Mouse (Mus musculus) left cerebral cortex, adult 8-10 months (tissue): ENCODE measurements around the gene Bach2. TPM values are rescaled to one million over a fixed set of nuclear protein-coding genes. Genes with fewer than 3 reads are reported as not detected.

Experiments
- DNase-seq, 2 experiments: peaks; one replicate each; pipeline ENCODE4 v3.0.0; 2022; ENCODE audit warnings: low spot score in 2 of 2
- total RNA-seq, 4 experiments: library from RNA; stranded (reverse); gene quantifications; 2 replicates each; pipeline ENCODE4 v1.2.4; 2022

Gene Bach2
- total RNA-seq, 4 experiments from 2014 or later = 9.6 to 22.4 (median 15.1) TPM

DNA sequence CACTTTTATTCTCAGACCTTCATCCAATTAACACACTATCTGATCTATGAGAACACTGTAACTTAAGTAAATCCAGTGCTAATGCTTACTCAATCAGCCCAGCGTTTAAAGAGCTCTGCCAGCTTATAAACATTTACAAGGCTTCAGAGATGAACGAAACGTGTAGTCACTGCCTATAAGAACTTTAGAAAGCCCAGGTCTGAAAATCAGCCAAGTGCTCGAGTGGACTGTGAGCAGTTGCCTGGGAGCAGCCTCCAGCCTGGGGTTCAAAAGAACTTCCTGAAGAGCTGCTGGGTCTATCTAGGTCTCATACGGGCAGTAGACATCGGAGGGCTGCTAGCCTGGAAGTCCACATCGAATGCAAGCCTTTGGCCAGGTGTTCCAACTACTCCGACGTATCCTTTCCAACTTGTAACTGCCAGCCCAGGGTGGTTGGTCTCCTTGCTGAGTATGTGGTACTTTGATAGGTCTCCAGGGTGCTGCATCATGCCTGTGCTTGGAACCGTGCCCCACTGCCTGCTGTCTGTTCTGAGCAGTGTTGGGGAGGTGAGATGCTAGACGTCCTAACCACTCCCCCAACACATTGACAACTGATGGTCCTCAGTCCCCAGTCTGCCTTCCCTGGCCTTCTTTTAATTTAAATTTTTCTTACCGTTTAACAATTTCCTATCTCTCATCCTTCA, 117.5 kb downstream of the Bach2 start:
- DNase-seq = no peak

DNA sequence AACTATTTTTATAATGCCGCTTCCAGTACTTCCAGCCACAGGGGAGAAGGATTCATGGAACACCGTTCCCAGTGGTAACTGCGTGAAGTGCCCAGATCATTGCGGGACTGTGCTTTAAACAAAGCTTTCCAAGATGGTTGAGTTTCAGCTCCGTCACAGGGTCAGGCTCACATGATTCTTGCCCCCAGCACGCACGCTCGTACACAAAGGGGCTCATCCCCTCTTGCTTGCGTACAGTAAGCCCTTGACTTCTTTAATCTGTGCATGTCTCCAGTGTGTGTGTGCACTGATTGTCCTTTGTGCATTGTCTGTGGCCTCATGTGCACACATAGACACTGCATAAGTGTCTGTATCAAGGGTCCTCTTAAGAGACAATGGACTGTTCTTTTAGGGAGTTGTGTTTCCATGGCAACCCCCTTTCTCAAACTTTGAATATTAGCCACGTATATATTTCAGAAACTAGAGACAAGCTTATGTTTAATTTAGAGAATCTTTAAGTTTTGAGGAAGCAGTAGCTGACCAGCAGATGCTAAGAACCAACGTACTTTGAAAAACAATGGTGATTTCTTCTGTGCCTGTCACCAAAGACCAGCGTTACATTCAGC, 119.5 kb downstream of the Bach2 start:
- DNase-seq = no peak

DNA sequence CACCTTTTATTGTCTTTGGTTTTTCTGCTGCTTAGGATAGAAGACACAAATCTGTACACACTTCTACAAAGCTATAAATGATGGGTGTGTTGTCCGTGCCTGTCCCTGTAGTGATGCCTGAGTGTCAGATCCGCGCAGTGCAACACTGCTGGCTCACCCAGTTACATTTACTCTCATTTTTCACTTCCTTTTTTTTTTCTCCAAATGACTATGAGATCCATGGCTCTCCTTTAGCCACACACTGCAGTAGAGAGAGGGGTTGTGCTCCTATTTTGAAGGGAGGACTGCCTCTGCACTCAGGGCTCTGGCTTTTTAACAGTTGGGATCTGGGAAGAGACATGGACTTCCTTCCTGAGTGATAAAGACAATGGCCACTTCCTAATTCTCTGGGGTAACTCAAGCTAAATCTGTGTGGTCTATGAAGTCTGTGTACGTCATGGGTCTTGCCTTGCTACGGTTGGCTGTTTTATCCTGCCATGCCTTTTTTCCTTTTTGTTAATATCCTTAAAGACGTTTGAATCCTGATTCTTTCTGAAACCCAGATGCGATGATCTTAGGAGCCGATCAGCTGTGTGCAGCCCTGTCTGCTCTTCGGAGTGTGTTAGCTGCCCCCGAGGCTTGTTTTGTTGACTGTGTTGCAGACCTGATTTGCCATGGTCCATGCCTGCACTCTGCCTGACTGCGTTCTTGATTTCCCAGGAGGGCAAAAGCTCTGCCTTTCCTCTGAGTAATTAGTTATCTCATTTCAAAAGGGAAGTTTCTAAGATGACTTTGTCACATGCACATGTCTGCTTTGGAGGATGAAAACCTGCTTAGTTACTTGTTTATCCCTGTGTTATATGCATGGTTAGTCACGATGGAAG, 120.2 kb downstream of the Bach2 start:
- DNase-seq = no peak

DNA sequence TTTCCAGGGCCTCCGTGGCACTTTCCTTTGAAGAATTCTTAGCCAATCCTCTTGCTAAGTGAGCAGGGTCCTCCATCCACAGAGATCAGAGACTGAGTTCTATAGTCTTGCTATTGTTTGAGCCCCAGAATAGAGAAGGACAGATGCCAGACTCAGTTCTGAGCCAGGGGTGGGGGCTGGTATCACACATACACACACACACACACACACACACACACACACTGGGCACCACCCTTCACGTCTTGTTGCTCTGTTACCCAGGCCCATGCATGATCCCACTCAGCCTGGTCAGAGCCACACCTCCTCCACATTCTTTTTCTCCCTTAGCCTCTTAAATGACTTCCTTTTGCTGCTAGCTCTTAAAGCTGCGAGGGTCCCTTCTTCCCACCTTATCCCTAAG, 121.0 kb downstream of the Bach2 start:
- no peak for DNase-seq

DNA sequence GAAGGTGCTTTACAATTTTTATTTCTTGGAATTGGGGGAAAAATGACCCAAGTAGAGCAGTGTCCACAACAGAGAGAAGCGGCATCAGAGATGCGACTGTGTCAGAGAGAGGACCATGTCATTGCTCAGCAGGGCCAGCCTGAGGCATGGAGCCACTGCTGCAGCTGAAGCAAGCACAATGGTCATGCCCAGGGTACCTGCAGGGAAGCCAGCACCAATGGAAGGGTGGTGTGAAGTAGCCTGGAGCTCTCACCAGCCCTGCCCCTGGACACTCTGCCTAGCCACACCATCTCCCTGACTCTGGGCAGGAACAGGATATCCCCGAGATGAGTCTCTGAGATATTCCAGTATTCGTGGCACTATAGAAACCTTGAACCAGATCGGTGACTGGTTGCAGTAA, 121.9 kb downstream of the Bach2 start:
- no peak for DNase-seq

DNA sequence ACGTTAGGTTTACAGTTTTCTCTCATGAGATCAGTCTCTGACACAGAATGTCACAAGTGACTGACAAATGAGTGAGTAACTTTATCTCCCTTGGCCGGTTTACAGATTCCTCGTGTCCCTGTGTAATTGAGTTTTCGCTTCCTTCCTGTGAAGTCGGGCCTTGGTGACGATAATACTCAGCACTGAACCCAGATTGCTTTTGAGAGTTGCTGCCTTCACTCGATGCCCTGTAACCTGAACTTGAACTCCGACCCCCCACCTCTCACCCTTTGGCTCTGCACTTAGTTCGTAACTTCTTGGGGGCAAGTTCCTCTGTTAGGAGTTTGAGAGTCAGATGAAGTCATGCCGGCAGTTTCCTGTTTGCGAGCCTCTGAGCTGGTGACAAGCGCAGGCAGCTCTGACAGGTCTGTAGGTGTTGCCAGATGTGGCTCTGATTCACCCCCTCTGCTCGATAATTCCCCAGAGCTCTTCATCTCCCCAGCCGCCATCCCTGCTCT, 124.9 kb downstream of the Bach2 start:
- DNase-seq = no peak

DNA sequence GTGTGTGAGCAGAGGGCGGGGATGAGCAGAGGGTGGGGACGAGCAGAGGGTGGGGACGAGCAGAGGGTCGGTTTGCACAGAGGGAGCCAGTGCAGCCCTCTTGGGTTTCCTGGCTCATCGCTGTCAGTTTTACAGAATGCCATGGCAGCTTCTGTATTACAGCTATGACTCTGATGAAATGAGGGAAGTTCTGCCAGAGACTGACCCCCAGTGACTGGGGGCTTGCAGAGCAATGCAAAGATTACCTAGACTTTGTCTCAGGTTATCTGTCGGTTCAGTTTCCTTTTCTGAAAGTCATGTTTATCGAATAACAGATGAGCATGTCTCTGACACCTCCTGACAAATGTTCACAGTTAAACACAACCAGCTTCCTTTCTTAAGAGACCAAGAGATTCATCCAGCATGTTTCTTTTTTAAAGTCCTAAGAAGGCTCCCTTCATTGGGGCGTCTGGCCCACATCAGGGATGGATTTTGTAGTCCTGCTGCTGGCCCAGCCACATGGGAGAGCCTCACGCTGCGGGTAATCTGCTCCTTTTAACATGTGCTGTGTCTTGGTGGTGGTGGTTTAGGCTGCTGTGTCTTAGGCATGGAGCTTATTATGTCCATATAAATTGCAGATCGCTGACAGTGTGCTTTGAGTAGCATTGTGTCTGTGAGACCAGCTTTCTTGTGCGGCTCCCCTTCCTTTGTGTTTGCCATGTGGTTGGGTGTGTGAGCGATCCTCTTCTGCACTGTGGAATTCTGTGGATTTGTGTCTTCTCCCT, 126.7 kb downstream of the Bach2 start:
- DNase-seq = no peak

DNA sequence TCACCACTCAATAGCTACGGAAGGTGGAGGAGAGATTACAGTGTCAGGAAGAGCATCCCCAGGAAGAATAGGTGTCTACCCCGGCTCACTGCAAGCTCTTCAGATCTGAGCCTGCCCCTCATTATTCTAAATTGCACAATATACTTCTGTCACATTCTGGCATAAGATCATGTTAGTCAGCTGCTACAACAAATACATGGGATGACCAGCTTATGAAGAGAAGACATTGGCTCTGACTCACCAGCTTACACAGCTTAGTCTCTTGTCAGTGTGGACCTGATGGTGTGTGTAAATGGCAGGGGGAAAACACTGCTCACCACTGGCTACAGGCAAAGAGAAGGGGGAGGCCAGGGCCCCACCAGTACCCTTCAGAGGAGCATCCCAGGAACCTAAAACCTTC, 127.6 kb downstream of the Bach2 start:
- no peak for DNase-seq

DNA sequence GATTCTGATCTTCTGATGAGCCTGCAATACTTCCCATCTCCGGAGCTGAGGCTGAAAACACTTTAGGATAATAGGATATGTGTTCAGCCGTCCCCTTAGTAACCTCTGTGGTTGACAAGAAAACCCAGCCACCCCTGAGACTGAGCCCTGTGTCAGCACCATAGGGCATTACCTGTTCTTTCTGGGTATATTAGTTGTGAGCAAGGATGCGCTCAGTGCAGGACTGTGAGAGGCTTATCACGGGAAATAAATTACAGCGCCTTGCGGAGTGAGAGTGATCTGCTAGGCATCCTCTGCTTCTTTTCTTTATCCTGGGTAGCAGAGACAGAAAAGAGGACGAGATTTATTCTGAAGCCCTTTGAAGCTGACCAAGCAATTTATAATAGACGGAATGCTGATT, 129.7 kb downstream of the Bach2 start:
- DNase-seq = no peak

DNA sequence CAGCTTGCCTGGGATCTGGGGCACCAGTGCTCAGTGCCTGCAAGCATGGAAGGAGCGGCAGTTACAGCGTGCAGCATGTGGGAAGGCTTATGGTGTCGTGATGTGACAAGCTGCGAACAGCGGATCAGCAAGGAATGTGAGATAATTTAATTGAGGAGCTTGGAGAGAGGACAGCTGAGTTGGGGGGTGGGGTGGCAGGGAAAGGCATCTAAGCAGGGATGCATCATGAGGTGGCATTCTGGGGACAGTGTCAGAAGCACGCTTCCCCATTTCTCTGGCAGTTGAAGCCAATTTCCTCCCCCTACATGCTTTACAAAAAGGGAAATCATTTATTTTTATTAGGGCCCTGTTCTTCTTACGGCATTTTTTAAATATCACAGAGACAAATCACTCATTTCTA, 134.5 kb downstream of the Bach2 start:
- DNase-seq = peak in 1 of 2 experiments; percentile 73

DNA sequence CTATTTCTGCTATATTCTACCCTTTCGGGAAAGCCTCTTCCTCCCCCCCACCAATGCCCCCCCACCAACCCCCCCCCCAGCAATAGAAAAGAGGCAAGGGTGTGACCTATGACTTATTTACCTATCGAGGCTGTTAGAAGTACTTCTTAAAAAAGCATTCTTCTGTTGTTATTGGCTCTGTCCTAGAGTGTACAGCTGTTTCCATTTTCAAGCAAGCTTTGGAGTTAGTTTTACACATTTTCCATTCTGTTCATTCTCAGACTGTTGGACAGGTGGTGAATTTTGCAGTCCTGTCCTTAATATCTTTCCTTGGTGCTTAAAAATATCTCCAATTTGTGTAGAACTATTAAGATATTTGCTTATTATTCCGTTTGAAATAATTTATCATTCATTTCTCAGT, 134.9 kb downstream of the Bach2 start:
- DNase-seq = no peak

DNA sequence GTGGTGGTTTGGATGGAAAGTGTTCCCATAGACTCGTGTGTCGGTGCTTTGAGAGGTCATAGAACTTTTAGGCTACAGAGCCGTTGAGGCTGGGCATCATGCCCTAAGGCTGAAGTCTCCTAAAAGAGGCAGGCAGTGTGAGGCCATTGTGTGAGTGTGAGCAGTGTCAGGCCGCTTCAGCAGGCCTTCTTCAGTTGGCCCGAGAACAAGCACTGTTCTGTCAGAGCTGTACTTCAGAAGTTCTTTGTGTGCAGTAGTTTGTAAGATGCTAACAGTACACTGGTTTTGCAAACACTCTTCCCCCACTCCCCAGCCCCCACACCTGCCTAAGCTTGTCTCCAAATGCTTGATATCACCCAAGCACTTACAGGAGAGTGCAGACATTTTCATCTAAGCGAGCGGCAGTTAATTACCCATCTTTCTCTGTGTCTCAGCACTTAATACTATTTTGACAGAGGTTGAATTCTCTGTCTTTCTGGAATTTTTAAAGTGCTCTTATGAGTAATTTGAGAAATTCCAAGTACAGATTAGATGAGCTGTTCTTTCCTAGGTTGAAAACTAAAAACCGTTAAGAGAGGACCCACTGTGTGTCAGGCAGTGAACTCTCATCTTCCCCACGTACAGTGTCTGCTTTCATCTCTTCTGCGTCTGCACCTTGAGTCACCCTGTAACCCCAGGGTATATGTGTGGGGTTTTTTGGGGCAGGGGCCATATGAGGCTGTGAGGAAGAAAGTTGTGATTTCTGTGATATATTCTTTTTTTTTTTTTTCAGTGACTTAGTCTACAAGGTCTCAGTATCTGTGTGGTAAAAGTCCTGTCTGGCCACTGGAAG, 136.4 kb downstream of the Bach2 start:
- DNase-seq = no peak

DNA sequence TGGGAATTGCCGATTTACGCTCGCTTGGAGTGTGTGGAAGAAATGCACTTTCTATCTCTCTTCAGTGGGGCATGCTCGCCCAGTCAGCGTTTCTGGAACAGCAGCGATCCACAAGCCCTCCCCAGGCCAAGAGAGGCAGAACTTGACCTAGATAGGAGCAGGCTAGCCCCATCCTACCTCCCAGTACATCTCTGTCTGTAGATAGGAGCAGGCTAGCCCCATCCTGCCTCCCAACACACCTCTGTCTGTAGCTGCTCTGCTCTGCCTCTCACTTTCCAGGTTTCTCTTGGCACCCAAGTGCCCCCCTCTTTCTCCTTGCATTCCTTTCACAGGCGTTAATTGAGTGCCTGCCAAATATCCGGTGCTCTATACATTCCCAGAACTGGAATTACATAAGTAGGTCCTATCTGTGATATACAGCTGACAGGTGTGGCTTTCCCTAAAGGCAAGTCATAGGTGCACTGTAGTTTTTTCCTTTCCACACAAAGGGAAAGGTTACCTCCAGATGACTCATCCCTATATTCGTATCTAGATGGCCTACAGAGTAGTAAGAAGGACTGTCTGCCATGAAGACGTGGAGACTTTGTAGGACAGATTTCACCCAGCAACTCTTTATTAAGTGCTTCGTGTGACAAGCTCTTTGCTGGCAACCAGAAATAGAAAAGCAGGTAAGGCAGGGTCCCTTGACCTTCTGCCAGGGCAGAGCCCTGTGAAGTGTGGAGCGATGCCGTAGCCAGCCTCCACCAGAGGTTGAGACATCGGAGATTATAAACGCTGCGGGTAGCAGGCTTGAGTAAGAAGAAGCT, 137.3 kb downstream of the Bach2 start:
- no peak for DNase-seq

DNA sequence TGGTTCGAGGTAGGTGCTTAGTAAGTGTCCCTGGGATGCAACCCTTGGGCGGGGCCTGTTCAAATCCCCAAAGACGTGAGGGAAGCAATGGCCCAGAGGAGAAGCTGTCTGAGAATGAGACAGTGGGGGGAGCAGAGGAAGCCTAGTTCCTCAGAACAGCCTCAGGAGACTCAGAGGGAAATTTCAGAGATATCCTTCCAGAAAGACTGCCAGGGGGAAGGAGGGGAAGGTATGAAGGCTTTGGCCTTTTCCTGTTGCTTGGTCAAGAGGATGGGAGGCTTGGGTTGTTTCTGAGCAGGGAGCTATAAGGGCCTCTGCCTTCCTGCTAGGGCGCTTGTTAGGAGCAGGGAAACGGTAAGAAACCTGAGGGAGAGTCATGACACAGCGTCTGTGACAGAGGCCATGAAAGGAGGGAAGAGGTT, 137.9 kb downstream of the Bach2 start:
- no peak for DNase-seq

DNA sequence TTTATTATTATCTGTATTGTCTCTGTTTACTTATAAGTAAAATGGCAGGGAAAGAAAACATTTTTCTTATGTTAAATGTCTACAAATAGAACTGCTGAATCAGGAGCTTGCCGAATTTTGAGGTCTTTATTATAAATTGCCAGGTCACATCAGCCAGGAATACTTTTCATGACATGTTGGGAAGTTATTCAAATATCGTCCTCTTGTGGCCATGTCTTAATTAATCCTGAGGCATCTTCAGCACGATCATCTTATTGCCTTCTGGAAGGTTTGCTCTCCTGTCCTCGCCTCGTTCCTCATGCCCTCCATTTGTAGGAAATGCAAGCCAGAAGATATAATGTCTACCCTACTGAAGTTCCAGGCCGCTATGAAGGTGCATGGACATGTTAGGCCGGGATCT, 140.5 kb downstream of the Bach2 start:
- no peak for DNase-seq

DNA sequence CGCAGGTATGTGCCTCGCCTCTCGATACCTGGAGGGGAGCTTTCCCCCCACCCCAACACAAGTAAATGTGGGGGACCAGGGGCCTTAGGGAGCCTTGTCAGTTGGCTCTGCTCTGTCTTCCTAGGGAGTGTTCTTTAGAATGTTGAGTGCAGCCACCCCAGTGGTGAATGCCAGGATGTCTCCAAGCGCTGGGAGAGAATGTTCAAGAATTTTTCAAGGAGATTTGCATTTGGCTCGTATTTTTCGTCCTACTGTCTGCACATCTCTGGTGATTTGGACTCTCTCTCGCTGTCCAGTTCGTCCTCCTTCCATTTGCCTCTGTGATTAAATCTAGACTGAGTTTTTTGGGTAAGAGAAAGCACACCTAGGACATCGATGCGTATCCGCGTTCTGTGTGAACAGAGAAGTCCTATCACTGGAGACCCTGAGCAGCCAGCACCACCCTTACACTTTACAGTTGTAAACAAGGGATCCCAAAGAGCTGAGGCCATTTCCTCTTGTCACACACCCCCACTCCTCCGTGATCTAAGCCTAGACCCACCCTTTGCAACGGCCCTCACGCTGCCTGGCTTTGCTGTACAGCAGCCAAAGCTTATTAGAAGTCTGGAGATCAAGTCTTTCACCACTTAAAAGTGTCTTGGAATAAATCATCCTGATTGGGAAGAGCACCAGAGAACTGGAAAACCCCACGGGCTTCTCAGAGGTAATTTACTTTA, 143.2 kb downstream of the Bach2 start:
- DNase-seq = no peak

DNA sequence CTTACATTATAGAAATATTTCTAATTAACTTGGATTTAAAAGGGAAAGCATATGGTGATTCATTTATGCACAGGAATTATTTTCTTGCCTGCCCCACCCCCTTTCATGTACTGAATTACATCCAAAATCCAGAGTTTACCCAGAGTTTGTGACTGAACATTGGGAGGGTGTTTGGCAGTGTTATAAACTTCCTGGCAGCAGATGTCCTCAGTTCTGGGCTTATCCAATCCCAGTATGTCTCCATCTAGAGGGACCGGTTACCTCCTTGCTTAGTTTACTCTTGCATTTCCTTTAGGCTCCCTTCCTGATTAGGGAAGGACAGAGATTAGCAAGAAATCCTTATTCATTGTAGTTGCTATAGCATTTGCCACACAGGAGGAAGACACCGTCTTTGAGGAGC, 146.5 kb downstream of the Bach2 start:
- no peak for DNase-seq

DNA sequence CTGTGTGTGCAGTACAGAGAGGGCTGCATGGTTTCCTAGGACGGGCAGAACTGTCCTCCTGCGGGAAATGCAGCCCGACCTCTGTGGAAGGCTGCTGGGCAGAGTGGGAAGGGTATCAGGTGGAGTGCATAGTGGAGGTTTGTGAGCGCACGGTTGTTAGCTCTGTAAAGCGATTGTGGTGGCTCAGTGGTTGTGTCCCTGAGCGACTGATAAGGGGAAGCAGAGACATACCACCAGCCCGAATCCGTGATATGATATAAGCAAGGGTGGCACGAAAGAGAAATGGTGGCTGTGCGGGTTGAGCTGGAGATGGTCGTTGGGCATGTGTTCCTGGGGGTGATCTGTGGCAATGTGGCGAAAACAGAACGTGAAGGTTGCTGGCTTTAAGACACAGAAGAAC, 147.0 kb downstream of the Bach2 start:
- no peak for DNase-seq

DNA sequence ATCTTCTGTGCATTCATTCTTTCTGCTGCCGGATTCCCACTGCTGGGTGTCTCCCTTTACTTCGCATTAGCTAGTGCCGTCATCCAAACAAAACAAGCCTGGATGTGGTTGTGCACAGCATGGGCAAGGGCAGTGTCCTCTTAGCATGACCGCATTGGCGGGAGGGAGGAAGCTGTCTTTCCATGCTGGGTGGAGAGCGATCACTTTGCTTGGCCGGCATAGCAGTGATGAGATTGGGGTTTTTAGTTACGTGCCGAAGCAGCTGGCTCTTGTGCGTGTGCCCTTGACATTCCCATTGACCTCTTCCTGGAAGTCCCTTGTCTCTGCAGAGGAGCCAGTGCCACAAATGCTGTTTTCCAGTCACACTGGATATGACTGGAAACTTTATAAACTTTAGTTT, 147.7 kb downstream of the Bach2 start:
- DNase-seq = no peak
